Mouse (Mus musculus): ENCODE results near the gene Sbk1. TPM values are rescaled to one million over a fixed set of nuclear protein-coding genes. Genes with fewer than 3 reads are reported as not detected.
"Not testable (repeated sequence)": the region's sequence is repeated elsewhere in the genome, so short reads cannot be mapped to it uniquely, and the experiment has no call there.

The Sbk1 gene
- total RNA-seq, 4 experiments from 2014 or later, result 56.4 to 75.1 (median 65.6) TPM

DNA sequence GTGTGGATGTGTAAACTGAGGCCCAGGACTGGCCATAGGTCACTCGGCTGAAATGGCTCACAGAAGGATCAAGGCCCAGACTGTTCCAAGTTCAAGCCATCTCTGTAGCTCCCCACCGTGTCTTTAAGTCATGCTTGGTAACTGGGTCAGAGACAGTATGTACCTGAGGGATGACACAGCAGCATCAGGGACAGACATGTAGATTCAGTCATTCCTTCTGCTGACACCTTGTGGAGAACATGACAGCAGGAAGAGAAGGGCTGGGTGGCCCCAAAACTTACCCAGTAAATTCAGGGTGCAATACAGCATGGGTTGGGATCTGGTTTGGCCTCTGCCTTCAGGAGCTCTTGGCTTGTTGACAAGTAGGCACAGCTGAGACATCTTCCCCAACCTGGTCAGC, 13.9 kb downstream of the Sbk1 start:
- DNase-seq (ENCODE audit: low spot score in 2 of 2), result no peak

DNA sequence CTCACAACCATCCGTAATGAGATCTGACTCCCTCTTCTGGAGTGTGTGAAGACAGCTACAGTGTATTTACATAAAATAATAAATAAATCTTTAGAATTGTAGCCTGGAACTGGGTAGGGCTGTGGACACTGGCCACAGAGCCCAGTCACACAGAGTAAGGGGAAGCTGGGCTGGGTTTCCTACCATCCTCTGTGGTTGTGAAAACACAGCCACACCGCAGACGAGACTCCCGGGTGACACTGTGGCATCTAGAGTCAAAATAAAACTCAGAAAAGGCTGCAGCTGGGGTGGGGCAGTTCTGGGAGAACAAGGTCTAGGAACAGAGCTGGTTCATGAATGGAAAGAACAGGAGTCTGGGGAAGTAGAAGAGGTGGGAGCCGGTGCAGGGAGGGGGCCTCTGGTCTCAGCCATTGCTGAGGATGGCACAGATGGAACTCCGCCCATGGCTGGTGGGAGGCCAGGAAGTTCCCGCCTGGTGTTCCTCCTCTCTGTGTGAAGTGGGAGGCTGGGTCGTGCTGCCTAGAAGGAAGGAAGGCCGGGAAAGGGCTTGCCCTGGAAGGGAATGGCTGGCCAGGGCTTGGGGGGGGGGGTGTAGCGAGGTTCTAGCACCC, 15.2 kb downstream of the Sbk1 start:
- peak in 1 of 2 experiments; percentile 72 for DNase-seq (ENCODE audit: low spot score in 2 of 2)

DNA sequence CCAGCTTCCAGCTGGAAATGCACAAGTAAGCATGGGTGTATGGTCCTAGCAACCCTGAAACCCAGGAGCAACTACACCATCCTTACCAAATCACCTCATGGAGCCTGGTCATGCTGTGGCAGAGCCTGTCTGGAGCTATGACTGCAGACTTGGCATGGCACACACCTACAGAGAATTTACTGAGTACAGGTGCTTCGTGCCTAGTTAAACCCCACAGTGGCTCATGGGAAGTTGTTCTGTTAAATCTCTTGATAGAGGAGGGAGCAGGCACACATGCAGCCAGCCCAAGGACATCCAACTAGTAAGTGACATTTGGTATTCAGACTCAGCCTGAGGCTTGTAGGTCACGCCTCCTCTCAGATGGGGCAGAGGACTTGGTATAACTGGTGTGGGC, 15.7 kb downstream of the Sbk1 start:
- DNase-seq (ENCODE audit: low spot score in 2 of 2), result no peak

DNA sequence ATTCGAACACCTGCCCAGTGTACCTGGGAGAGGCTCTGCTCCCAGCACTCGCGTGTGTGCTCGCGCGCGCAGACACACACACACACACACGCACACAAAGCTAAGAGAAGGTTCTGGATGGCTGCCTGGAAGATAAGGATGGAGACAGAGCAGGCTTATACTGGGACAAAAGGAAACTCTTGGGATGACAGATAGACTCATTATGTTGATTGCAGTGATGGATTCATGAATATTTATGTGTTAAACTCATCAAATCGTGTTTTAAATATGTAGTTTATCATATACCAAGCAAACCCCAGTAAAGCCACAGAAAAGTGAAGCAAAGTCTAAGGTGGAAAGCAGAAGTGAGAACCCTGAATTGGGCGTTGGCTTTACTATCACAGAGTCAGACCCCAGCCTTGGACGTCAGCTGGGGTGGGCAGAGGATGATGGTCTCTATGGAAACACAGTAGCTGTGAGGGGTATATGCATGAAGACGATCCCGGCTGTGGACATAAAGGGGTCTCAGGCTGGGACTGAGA, 16.2 kb downstream of the Sbk1 start:
- DNase-seq (ENCODE audit: low spot score in 2 of 2), result no peak

DNA sequence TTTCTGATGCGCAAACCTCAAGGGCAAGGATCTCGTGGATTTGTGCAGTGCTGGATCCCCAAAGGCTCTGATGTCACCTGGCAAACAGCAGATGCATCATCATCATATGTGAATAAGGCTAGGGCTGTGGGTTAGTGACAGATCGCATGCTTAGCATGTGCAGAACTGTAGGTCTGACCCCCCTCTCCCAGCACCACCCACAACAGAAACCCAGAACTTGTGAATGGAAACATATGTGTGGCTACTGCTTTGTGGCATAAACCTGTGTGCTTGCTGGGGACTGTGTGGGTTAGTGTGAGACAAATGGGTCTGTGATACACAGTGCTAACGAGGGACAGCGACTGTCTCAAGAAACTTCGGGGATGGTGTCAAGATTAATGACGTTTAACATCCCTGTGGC, 17.0 kb downstream of the Sbk1 start:
- DNase-seq (ENCODE audit: low spot score in 2 of 2), result no peak

DNA sequence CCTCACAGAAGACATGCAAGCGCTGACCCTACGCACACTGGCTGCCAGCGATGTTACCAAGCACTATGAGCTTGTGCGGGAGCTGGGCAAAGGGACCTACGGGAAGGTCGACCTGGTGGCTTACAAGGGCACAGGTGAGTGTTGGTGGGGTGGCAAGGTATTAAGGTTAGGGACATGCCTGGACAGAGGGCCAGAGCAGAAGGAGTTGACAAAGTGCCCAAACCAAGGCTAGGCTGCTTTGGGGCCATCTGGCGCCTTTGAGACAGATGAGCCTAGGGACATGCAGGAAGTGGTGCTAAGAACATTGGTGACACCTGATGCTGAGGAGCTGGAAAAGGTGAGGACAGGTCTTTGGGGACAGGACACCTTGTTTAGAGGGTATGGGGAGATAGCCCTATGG, 17.5 kb downstream of the Sbk1 start:
- DNase-seq (ENCODE audit: low spot score in 2 of 2), result no peak

DNA sequence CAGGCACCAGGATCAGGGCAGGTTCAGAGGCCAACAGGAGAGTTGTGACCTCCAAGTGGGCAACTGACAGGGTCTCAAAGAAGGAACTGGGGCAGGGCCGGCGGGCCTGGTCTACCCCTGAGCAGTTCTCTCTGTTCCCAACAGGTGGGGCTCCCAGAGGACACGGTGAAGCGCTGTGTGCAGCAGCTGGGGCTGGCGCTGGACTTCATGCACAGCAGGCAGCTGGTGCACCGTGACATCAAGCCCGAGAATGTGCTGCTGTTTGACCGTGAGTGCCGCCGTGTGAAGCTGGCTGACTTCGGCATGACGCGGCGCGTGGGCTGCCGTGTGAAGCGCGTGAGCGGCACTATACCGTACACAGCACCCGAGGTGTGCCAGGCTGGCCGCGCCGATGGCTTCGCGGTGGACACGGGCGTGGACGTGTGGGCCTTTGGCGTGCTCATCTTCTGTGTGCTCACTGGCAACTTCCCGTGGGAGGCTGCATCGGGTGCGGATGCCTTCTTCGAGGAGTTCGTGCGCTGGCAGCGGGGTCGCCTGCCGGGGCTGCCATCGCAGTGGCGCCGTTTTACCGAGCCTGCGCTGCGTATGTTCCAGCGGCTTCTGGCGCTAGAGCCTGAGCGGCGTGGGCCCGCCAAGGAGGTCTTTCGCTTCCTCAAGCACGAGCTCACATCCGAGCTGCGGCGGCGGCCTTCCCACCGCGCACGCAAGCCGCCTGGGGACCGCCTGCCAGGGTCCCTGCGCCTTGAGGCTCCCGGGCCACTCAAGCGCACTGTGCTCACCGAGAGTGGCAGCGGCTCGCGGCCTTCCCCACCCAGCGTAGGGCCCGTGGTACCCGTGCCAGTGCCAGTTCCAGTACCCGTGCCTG, 19.5 kb downstream of the Sbk1 start:
- no peak for DNase-seq (ENCODE audit: low spot score in 2 of 2)

DNA sequence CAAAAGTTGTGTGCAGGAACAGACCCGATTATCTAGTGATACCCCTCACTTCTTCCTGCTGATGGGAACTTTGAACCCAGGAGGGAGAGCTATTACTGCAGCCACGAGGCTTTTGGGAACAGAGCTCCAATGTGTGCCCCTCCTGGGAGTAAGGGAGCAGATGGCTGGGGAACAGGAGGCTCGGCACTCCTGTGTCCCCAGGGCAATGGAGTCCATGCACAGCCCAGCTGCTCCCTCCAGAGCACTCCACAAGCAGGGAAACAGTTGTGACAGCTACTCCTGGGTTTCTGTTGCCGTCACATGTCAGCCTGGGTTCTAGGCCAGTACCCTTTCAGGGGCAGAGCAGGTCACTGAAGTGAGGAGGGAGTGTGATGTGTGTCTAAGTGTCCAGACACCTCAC, 20.7 kb downstream of the Sbk1 start:
- no peak for DNase-seq (ENCODE audit: low spot score in 2 of 2)

DNA sequence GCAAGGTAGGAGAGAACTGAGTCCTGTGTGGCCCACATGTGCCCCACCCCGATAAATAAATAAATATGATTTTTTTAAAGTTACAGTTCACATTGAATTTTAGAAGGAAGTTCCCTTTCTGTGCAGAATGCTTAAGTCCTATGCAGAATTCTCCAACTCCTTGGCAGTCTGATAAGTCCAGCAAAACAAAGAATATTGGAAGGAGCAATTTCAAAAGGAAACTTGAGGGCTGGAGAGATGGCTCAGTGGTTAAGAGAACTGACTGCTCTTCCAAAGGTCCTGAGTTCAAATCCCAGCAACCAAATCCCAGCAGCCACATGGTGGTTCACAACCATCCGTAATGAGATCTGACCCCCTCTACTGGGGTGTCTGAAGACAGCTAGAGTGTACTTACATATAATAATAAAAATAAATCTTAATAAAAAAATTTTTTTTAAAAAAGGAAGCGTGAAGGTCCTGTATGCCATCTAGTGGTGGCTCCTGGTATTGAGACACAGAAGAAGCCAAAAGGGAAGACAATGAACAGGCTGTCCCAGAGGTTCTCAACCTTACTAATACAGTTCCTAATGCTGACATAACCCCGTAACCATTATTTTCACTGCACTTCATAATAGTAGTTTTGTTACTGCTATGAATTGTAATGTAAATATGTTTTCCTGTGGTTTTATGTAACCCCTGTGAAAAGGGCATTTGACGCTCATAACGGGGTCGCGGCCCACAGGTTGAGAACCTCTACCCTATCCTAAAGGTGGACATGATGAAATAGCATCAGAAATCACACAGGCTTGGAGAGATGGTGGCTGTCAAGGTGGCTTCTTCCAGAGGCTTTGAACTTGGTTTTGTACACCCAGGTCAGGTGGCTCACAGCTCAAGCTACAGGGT, 25.4 kb downstream of the Sbk1 start:
- no peak for DNase-seq (ENCODE audit: low spot score in 2 of 2)

DNA sequence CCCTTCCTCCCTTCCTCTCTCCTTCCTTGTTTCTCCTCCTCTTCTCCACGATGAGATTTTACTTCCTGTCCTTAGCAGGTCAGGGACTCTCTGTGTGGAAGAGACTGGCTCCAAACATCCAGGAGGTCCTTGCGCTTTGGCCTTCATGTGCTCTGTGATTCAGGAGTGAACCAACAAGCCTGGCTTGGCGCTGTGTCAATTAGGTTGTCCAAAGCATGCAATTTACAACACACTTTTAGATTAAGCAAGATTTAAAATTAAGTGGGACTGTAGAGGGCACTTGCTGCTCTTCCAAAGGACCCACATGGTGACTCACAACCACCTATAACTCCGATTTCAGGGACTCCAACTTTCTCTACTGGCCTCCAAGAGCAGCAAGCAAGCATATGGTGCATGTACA, 26.4 kb downstream of the Sbk1 start:
- DNase-seq (ENCODE audit: low spot score in 2 of 2), result no peak

DNA sequence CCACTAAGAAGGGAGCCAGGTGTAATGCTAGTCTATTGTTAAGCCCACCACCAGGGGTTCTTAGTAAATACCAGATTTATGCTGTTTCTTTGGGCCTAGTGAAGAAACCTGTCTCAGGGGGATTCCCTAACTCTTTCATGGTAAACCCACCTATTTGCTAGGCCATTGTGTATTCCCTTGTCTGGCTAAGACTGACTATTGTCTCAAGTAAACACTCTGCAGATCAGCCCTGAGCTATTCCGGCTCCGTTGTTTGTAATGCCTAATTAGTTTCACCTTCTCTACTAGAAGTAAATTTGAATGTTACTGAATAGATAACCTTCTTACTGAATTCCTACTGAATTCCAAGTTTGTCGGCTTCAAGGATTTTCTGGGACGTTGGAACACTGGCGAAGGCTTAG, 29.4 kb downstream of the Sbk1 start:
- DNase-seq (ENCODE audit: low spot score in 2 of 2), result not testable (repeated sequence)

DNA sequence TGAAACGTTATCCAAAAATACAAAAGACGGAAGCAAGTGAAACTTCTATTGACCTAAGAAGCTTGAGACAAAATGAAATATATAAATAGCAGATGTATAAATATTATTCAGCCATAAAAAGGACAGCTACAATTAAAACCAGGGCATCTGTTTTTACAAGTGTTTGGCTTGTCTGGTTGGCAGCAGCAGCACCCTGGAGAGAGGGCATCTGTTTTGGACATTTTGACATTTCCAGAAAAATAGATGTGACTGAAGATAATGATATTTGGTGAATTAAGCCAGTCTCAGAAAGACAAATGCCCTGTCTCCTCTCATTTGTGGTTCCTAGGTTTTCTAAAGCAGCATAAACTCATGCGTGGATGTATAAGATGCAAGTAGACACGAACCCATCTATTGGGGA, 39.4 kb downstream of the Sbk1 start:
- no peak for DNase-seq (ENCODE audit: low spot score in 2 of 2)

DNA sequence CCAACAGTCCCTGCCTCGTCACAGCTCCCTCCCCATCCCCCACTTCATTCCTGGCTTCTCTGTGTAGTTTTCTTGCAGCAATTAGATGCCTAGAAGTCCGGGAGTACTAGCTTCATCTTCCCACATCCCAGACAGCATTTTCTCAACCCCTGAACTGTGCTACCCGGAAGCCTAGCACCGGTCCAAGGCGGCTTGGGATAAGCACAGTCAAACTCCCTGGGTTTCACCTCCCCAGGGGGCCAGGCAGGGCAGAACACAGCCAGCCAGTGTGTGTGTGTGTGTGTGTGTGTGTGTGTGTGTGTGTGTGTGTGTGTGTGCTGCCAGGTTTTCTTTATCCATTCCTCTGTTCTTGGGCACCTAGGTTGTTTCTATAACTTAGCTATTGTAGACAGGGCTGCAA, 40.9 kb downstream of the Sbk1 start:
- DNase-seq (ENCODE audit: low spot score in 2 of 2), result no peak

DNA sequence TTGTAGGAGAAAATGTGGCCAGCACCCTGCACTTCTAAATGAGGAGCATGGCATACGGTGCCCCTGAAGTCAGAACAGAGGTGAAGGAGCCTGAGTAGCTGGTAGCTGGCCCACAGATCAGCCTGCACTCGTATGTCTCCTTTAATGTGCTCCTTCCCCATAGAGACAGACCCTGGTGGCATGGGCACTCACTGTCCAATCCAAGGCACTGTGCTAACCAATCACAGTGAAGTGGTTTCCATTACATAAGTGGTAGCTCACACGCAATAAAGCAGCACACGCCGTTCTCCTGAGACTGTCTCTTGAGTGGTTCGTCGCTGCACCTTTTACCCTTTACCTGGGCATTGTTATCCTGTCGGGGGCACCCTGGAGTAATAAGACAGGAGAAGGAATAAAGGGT, 41.9 kb downstream of the Sbk1 start:
- DNase-seq (ENCODE audit: low spot score in 2 of 2), result no peak

DNA sequence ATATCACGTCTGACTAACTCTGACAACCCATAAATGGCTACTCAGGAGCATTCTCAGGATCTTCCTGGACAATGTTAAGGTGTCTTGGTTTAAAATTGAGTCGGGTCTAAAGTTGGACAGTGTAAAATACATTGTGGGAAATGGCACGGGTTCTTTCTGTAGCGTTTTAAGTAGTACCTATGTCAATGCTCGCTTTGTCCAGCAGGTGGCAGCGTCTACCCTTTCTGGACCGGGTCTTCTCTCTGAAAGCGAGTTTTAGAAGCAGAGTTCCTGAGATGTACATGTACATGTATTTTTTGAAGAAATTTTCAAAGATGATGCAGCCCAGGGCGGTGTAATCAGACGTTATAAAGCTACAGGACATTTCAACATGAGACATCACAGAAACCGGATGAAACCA, 51.3 kb downstream of the Sbk1 start:
- peak; percentile 47 to 87 for DNase-seq (ENCODE audit: low spot score in 2 of 2)

DNA sequence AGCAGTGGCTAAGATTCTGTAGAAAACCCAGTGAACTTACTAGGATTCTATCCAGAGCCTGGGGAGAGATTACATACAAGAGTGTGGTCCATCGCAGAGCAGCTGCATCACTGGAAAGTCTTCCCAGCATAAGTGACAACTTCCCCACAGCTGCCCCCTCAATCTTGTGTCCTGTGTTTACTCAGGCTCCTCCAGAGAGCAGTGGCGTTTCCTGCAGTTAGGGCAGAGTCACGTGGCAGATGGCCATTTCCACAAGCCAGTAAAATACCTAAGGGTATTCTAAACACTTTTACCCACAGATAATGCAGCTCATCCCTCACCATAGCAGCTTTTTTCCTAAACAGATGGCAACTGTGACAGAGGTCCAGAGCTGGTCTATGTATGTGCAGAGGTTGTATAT, 52.4 kb downstream of the Sbk1 start:
- DNase-seq (ENCODE audit: low spot score in 2 of 2), result no peak

DNA sequence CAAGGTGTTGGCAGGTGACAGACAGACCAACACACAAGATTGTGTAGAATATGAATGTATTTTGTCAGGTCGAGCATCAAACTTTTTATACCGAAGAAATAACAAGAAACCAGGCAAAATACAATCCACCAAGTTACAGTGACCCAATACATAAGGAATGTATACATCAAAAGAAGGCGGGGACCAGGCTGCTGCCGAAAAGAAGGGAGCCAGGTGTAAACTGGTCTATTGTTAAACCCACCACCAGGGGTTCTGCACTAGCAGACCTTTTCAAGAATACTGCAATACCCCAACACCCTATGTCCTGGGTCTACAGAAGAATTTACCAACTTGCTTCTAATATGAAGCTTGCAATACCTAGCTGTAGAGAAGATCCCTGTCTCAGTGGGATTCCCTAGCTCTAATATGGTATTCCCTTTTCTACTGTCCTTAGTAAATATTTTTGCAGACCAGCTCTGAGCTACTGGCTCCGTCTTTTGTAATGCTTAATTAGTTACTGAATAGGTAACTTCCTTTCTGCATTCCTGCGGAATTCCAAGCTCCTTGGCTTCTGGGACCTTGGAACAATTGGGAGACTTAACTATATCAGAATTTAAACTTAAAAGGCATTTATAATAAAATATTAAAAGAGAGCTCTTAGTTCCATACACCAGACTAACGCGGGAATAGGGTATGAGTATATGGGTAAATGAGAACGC, 53.3 kb downstream of the Sbk1 start:
- not testable (repeated sequence) for DNase-seq (ENCODE audit: low spot score in 2 of 2)

DNA sequence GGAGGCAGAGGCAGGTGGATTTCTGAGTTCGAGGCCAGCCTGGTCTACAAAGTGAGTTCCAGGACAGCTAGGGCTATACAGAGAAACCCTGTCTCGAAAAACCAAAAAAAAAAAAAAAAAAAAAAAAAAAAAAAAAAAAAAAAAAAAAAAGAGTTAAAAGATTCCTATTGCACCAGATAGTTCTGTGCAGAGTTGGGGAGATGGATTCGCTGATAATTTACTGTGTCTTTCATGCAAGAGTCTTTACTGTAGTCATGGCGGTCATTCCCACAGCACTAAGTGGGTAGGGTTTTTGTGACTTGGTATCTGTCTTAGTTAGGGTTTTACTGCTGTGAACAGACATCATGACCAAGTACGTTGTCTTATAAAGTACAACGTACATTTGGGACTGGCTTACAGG, 56.4 kb downstream of the Sbk1 start:
- not testable (repeated sequence) for DNase-seq (ENCODE audit: low spot score in 2 of 2)

DNA sequence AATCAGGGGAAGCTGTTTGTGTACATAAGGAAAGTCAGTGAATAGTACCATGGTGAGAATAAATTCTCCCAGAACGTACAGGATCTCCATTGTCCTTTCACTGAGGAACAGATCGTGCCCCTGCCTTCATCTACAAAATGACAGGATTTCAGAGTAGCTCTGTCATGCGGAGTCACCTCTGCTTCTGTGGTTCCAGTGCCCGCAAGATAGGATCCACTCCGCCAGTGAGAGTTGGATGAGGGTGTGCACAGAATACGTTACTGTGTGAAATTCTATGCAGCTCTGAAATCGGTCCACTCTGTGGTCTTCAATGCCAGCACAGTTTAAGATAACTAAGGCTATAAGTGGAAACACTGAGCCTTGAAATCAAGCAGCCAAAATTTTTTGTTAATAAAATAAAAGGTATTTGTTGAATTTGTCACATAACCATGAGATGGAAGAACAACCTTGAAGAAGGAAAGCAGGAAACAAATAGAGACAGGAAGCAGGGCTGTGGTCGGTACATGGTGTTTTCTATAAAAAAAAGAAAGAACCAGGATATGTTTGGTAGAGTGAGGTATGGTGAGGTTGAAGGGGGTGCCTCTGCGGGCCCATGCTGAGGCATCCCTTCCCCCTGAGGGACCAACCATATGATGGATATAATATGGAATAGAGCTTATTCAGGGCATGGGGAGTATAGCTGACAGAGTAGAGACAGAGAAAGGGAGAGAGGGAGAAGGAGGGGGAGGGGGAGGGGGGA, 57.7 kb downstream of the Sbk1 start:
- DNase-seq (ENCODE audit: low spot score in 2 of 2), result no peak

DNA sequence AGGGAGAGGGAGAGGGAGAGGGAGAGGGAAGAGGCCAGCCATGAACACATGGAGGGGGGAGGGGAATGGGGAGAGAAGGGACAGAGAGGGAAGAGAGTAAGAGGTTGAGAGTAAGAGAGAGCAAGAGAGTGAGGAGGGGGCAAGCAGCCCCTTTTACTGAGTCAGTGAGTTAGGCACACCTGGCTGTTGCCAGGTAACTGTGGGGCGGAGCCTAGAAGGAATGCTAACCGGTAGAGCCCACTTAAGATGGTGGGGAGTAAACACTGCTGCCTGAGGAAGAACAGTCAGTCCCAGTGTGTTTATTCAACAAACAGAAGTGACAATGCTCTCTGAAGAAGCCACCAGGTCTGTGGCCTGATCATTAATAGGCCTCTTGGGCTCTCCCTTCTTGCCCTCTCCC, 58.3 kb downstream of the Sbk1 start:
- no peak for DNase-seq (ENCODE audit: low spot score in 2 of 2)

DNA sequence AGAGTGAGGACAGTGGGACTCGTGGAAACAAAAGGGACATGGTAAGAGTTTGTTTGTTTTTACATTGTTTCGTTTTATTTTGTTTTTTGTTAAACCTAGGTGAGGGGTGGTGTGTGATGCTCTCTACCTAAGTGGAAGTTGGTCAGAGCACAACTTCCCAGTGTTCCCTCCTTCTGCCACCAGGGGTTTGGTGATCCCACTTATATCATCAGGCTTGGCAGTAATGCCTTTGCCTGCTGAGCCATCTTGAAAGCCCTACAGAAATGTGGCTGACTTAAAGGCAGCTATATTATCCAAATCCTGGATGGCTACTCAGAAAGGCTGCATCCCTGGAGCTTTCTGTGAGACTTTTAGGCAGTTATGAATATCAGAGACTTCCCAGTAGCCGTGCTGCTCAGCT, 60.3 kb downstream of the Sbk1 start:
- DNase-seq (ENCODE audit: low spot score in 2 of 2), result no peak
